Mouse (Mus musculus): ENCODE measurements at regions not wholly inside any gene's neighbourhood (a gene's known extent, or its start where the extent isn't known, plus 50 kb on each side); places are given as distances from the start of the nearest gene placed in this dataset.

DNA sequence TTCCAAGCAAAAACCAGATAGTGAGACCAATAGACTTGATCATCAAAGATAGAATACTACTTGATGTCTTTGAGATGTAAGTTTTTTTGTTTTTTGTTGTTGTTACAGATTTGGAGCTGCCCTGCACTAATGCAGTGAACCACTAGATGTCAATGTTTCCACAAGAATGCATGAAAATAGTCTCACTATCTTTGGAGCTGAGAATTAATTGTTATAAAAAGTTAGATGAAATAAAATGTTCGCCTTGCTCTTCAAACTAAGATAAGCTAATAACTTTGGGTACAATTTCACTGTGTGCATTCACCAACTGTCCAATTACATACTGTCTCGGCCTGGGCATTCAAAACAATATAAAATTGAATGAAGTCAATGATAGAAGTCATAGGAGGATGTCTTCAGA is 223.2 kb upstream of the Agtr1b start:
- peak; percentile 33 for DNase-seq (ENCODE audit: low spot score)
- 16% methylated on average over 2 of the region's 2 CpGs for WGBS
- no peak for ATAC-seq

DNA sequence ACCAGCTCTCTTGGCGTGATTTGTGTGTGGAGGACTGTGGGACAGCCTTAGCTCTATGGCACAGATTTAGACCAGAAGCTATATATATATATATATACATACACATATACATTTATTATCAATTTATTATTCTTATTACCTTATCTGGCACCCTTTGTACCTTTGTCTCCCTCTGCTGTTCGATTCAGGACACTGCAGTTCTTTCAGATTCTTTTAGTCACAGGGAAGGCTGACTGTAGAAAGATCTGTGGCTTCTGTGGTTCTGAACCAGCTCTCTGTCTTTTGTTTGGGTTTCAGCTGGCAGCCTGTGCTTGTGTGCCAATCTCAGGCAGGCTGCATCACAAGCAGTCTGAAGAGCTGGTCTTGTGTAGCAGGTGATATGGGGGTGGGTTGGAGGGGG is 184.6 kb upstream of the Agtr1b start:
- 41% methylated on average over 2 of the region's 2 CpGs for WGBS
- ATAC-seq, result no peak
- TF ChIP-seq CTCF (IDR thresholded peaks at IDR 0.05) (peak; percentile 54), EP300 (IDR thresholded peaks at IDR 0.05) (no peak)
- H3K9me3 ChIP-seq (ENCODE audit: low read length), result no peaks in the 10 kb centered on the region
- no peak overlapping the region for H3K4me2 ChIP-seq (replicated peaks; ENCODE audit: low read depth, low read length)
- no peaks in the 10 kb centered on the region for H3K27me3 ChIP-seq (replicated peaks; ENCODE audit: insufficient read depth, low read length)
- H3K36me3 ChIP-seq (ENCODE audit: insufficient read depth, low read length), result no peaks in the 10 kb centered on the region
- no peak overlapping the region for H3K9ac ChIP-seq (replicated peaks; ENCODE audit: low read depth)
- no peaks in the 10 kb centered on the region for H3K4me1 ChIP-seq (ENCODE audit: insufficient read depth, low read depth, low read length)
- H3K4me3 ChIP-seq (ENCODE audit: low read depth, low read length), result no peak overlapping the region
- DNase-seq (ENCODE audit: low spot score), result peak; percentile 24
- no peak overlapping the region for H3K27ac ChIP-seq (ENCODE audit: low read length)

More for the DNA sequence above, 223.2 kb upstream of the Agtr1b start:
- Histone ChIP-seq H3K4me3 (ENCODE audit: low read depth, low read length) (no peak overlapping the region), H3K4me1 (ENCODE audit: insufficient read depth, low read depth, low read length) (no peaks in the 10 kb centered on the region), H3K4me2 (replicated peaks; ENCODE audit: low read depth, low read length) (no peak overlapping the region), H3K27ac (ENCODE audit: low read length) (no peak overlapping the region), H3K9me3 (ENCODE audit: low read length) (no peaks in the 10 kb centered on the region), H3K9ac (replicated peaks; ENCODE audit: low read depth) (no peak overlapping the region), H3K36me3 (ENCODE audit: insufficient read depth, low read length) (no peaks in the 10 kb centered on the region), H3K27me3 (replicated peaks; ENCODE audit: insufficient read depth, low read length) (no peaks in the 10 kb centered on the region)
- TF ChIP-seq EP300 (IDR thresholded peaks at IDR 0.05) (no peak), CTCF (IDR thresholded peaks at IDR 0.05) (peak; percentile 83)

DNA sequence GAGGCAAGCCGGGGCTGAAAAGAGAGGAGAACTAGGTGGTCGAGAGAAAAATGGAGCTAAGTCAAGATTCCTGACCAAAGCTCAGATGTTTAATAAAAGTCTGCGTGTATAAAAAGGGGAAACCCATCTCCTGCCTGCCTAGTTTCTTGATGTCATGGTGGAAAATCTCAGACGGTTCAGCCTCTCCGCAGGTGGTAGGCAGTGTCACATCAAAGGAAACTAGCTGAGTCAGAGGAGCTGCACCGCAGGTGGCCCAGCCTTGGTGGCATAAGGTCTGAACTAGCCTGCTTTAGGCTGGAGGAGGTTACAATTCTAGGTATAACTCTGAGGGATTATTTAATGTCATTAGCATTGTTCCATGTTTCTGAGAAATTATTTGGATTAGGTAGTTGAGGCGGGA is 177.0 kb upstream of the Agtr1b start:
- no peaks in the 10 kb centered on the region for H3K9me3 ChIP-seq (ENCODE audit: low read length)
- ATAC-seq (no peak), DNase-seq (ENCODE audit: low spot score) (no peak)
- H3K36me3 ChIP-seq (ENCODE audit: insufficient read depth, low read length), result no peaks in the 10 kb centered on the region
- no peak overlapping the region for H3K27ac ChIP-seq (ENCODE audit: low read length)
- H3K4me1 ChIP-seq (ENCODE audit: insufficient read depth, low read depth, low read length), result no peaks in the 10 kb centered on the region
- H3K4me2 ChIP-seq (replicated peaks; ENCODE audit: low read depth, low read length), result no peak overlapping the region
- 73% methylated on average over 7 of the region's 7 CpGs for WGBS
- H3K27me3 ChIP-seq (replicated peaks; ENCODE audit: insufficient read depth, low read length), result no peaks in the 10 kb centered on the region
- no peak overlapping the region for H3K4me3 ChIP-seq (ENCODE audit: low read depth, low read length)
- H3K9ac ChIP-seq (replicated peaks; ENCODE audit: low read depth), result no peak overlapping the region
- no peak for TF ChIP-seq CTCF (IDR thresholded peaks at IDR 0.05)
- no peak for TF ChIP-seq EP300 (IDR thresholded peaks at IDR 0.05)

DNA sequence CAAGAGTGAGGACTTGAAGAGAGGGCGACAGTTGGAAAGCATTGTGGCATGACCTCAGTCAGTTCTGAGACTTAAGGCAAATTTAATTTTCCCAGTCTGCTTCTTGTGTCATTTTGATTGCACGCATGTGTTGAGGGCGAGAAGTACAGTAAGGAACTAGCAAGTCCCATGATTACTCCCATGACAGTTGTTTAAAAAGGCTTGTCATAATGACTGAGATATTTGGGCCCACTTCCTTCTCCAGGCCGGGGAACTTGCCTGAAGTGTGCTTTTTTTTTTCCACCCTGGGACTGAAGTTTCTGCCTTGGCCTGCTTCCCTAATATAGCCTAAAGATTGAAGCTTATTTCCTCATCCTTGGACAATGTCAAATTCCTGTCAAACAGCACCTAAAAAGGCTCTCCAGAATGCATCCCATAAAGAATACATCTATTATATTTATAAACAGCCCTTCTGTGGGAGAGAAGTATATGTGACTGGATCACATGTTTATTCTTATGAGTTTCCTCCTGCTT is 171.6 kb upstream of the Agtr1b start:
- H3K4me2 ChIP-seq (replicated peaks; ENCODE audit: low read depth, low read length), result no peak overlapping the region
- no peak overlapping the region for H3K9ac ChIP-seq (replicated peaks; ENCODE audit: low read depth)
- no peaks in the 10 kb centered on the region for H3K27me3 ChIP-seq (replicated peaks; ENCODE audit: insufficient read depth, low read length)
- 0 out of 2 replicates have a peak, but pooled peaks cover under 1% of the 10 kb centered on the region for H3K9me3 ChIP-seq (ENCODE audit: low read length)
- no peak overlapping the region for H3K27ac ChIP-seq (ENCODE audit: low read length)
- DNase-seq (ENCODE audit: low spot score), result no peak
- no peak overlapping the region for H3K4me3 ChIP-seq (ENCODE audit: low read depth, low read length)
- ATAC-seq, result no peak
- 46% methylated on average over 4 of the region's 4 CpGs for WGBS
- no peaks in the 10 kb centered on the region for H3K36me3 ChIP-seq (ENCODE audit: insufficient read depth, low read length)
- no peaks in the 10 kb centered on the region for H3K4me1 ChIP-seq (ENCODE audit: insufficient read depth, low read depth, low read length)
- TF ChIP-seq EP300 (IDR thresholded peaks at IDR 0.05) (no peak), CTCF (IDR thresholded peaks at IDR 0.05) (no peak)

DNA sequence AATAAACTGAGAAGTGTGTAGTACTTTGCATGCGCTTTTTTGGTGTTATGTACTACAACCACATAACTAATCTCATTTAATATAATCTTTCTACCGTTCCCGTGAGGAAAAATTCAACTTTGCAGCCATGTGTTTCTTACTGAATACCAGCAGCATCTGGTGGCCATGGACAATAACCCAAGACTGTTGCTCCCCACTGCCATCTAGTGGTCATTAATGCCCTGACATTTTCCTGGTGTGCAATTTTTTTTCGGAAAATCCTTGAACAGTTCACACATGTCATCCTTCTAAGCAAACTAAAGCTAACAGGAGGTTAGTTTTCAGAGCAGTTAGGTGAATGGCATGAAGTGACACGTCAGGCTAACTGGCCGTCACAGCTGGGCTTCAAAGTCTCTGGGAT is 153.8 kb upstream of the Agtr1b start:
- ATAC-seq, result no peak
- Histone ChIP-seq H3K27ac (ENCODE audit: low read length) (no peak overlapping the region), H3K4me2 (replicated peaks; ENCODE audit: low read depth, low read length) (no peak overlapping the region), H3K4me1 (ENCODE audit: insufficient read depth, low read depth, low read length) (no peaks in the 10 kb centered on the region), H3K9me3 (ENCODE audit: low read length) (no peaks in the 10 kb centered on the region), H3K36me3 (ENCODE audit: insufficient read depth, low read length) (no peaks in the 10 kb centered on the region), H3K9ac (replicated peaks; ENCODE audit: low read depth) (no peak overlapping the region), H3K4me3 (ENCODE audit: low read depth, low read length) (no peak overlapping the region), H3K27me3 (replicated peaks; ENCODE audit: insufficient read depth, low read length) (no peaks in the 10 kb centered on the region)
- no peak for TF ChIP-seq EP300 (IDR thresholded peaks at IDR 0.05)
- peak; percentile 82 for TF ChIP-seq CTCF (IDR thresholded peaks at IDR 0.05)
- 40% methylated on average over 6 of the region's 6 CpGs for WGBS
- peak; percentile 29 for DNase-seq (ENCODE audit: low spot score)

DNA sequence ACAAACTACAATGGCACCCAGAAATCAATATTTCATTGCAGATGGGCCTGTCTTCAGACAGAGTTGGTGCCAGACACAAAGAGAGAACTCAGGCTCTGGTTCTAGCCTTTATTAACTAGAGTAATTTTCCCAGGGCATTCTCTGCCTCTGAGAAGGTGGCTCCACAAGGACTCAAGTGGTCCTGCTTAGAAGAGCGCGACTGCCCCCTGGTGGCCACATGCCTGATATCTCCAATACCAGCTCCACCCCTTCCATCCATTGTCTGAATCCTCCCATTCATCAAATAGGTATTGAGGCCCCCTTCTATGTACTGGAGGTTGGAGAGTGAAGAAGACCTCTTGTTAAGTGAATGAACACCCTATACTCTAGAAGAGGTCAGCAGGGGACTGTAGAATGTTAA is 142.2 kb upstream of the Agtr1b start:
- H3K9ac ChIP-seq (replicated peaks; ENCODE audit: low read depth), result no peak overlapping the region
- TF ChIP-seq CTCF (IDR thresholded peaks at IDR 0.05) (peak; percentile 84), EP300 (IDR thresholded peaks at IDR 0.05) (no peak)
- H3K36me3 ChIP-seq (ENCODE audit: insufficient read depth, low read length), result no peaks in the 10 kb centered on the region
- H3K27me3 ChIP-seq (replicated peaks; ENCODE audit: insufficient read depth, low read length), result no peaks in the 10 kb centered on the region
- no peaks in the 10 kb centered on the region for H3K9me3 ChIP-seq (ENCODE audit: low read length)
- no peak overlapping the region for H3K4me2 ChIP-seq (replicated peaks; ENCODE audit: low read depth, low read length)
- no peak overlapping the region for H3K4me3 ChIP-seq (ENCODE audit: low read depth, low read length)
- H3K4me1 ChIP-seq (ENCODE audit: insufficient read depth, low read depth, low read length), result no peaks in the 10 kb centered on the region
- H3K27ac ChIP-seq (ENCODE audit: low read length), result no peak overlapping the region
- WGBS, result 0% methylated on average over 2 of the region's 2 CpGs
- DNase-seq (ENCODE audit: low spot score), result peak; percentile 89
- peak; percentile 62 for ATAC-seq

DNA sequence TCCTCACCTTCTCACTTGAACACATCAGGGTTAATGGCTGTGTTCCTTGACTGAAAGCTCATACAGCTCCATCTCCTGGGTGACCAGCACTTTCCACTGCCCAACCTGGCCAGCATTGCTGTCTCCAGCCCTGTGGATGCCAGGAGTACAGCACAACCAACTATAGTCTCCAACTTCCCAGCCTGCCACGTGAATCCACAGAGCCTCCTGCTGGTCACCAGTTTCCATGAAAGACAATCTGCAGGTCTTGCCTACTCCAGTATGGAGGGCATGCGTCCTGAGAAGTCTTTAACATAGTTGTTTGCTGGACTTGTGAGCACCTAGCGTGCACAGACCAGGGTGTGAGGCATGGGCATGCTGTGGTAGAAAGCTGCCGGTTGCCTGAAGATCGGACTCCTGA is 138.6 kb upstream of the Agtr1b start:
- H3K4me1 ChIP-seq (ENCODE audit: insufficient read depth, low read depth, low read length), result no peaks in the 10 kb centered on the region
- WGBS, result 83% methylated on average over 5 of the region's 5 CpGs
- DNase-seq (ENCODE audit: low spot score) (no peak), ATAC-seq (no peak)
- no peak overlapping the region for H3K27ac ChIP-seq (ENCODE audit: low read length)
- H3K36me3 ChIP-seq (ENCODE audit: insufficient read depth, low read length), result no peaks in the 10 kb centered on the region
- no peak overlapping the region for H3K4me3 ChIP-seq (ENCODE audit: low read depth, low read length)
- H3K9ac ChIP-seq (replicated peaks; ENCODE audit: low read depth), result no peak overlapping the region
- H3K27me3 ChIP-seq (replicated peaks; ENCODE audit: insufficient read depth, low read length), result no peaks in the 10 kb centered on the region
- no peaks in the 10 kb centered on the region for H3K9me3 ChIP-seq (ENCODE audit: low read length)
- H3K4me2 ChIP-seq (replicated peaks; ENCODE audit: low read depth, low read length), result no peak overlapping the region
- no peak for TF ChIP-seq EP300 (IDR thresholded peaks at IDR 0.05)
- no peak for TF ChIP-seq CTCF (IDR thresholded peaks at IDR 0.05)
